Mouse (Mus musculus) midbrain, postnatal 0 days (tissue): ENCODE measurements at regions not wholly inside any gene's neighbourhood (a gene's known extent, or its start where the extent isn't known, plus 50 kb on each side); places are given as distances from the start of the nearest gene placed in this dataset.

ENCODE experiments used
- ATAC-seq: fragments of 200-750 bp; cut with Nextera tagmentation; 2 replicates; pipeline ENCODE4 v1.8.0; 2017; ENCODE audit warnings: moderate number of reproducible peaks, mild to moderate bottlenecking, moderate TSS enrichment, moderate library complexity; ENCODE audit not compliant: low FRiP score
- DNase-seq: peaks from one replicate; pipeline ENCODE4 v3.0.0-alpha.2; 2015; ENCODE audit warnings: low spot score
- H3K27ac ChIP-seq: fragments of 300-500 bp; sonication (generic); 2 replicates; pipeline ENCODE4 v1.5.1; 2014; ENCODE audit warnings: low read depth, mild to moderate bottlenecking, low read length, mixed read lengths
- H3K27me3 ChIP-seq: fragments of 300-500 bp; sonication (generic); 2 replicates; pipeline ENCODE4 v1.6.1; 2014; ENCODE audit warnings: low read length, control low read depth, mixed read lengths; ENCODE audit not compliant: insufficient read depth
- H3K36me3 ChIP-seq: fragments of 300-500 bp; sonication (generic); 2 replicates; pipeline ENCODE4 v1.6.1; 2014; ENCODE audit warnings: low read length, control low read depth, mixed read lengths; ENCODE audit not compliant: insufficient read depth
- H3K4me1 ChIP-seq: fragments of 300-500 bp; sonication (generic); 2 replicates; pipeline ENCODE4 v1.6.1; 2014; ENCODE audit warnings: mild to moderate bottlenecking, control low read depth, antibody characterized with exemption, low read length, mixed read lengths; ENCODE audit not compliant: insufficient read depth
- H3K4me2 ChIP-seq: fragments of 300-500 bp; sonication (generic); 2 replicates; pipeline ENCODE4 v1.6.1; 2014; ENCODE audit warnings: low read depth, mild to moderate bottlenecking, low read length, mixed read lengths; ENCODE audit not compliant: poor library complexity, severe bottlenecking
- H3K4me3 ChIP-seq: fragments of 300-500 bp; sonication (generic); 2 replicates; pipeline ENCODE4 v1.5.1; 2014; ENCODE audit warnings: low read depth, mild to moderate bottlenecking, low read length, moderate library complexity
- H3K9ac ChIP-seq: fragments of 300-500 bp; sonication (generic); replicated peaks from 2 replicates; pipeline ENCODE4 v1.6.1; 2014; ENCODE audit warnings: mild to moderate bottlenecking, low read length, moderate library complexity, mixed read lengths; ENCODE audit not compliant: poor library complexity, severe bottlenecking
- H3K9me3 ChIP-seq: fragments of 300-500 bp; sonication (generic); 2 replicates; pipeline ENCODE4 v1.6.1; 2016; ENCODE audit warnings: low read length, control low read depth
- CTCF ChIP-seq: IDR thresholded peaks from 2 replicates; pipeline ENCODE4 v1.5.1; 2016; ENCODE audit warnings: antibody characterized with exemption, mild to moderate bottlenecking
- WGBS: fragments of 180-500 bp; shearing (Covaris S2); extraction: QIAGEN DNeasy Blood & Tissue Kit; methylation state at CpG from one replicate; pipeline ENCODE4 v1.1.7; 2014; 5-methylcytosine and 5-hydroxymethylcytosine counted together

DNA sequence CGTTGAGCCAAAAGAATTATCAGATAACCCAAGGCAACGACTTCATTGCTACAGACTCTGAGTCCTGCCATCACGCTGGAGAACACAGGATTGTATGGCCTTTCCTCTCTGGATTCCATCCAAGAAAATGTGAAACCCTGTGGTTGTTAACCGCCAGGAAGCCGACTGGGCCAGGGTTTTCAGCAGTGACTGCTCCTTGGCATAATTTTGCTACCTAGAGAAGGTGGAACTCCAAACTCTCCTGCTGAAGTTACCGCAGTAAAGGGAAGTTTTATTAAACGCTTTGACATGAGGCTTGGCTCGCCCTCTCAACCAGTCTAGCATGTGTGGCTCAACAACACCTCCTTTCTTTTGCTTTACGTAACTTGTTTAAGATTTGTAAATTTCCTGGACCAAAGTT lies 116.9 kb downstream of the Wif1 start:
- ATAC-seq = no peak
- no peak for TF ChIP-seq CTCF
- no peaks in the 10 kb centered on the region for H3K36me3 ChIP-seq
- H3K9me3 ChIP-seq = no peaks in the 10 kb centered on the region
- DNase-seq = no peak
- H3K4me3 ChIP-seq = no peak overlapping the region
- no peak overlapping the region for H3K4me2 ChIP-seq
- no peaks in the 10 kb centered on the region for H3K27me3 ChIP-seq
- no peak overlapping the region for H3K9ac ChIP-seq
- no peaks in the 10 kb centered on the region for H3K4me1 ChIP-seq
- H3K27ac ChIP-seq = no peak overlapping the region
- 81% methylated on average over 9 of the region's 9 CpGs for WGBS

DNA sequence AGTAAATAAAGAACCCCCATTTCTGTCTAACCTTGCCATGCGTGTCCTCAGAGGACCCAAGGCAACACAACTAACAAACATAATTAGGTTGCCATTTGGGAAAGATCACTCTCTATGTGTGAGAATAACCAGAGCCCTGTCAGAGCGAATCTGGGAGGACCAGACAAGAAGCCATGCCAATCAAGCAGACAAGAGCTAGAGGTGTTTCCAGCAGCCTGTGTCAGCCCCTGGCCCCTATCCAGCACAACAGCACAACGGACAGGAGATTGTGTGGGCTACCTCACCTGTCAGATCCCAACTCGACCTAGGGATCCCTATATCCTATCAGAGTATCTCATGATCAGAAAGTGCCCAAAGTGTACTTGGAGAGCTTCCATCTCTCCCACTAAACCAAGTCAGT lies 119.9 kb downstream of the Wif1 start:
- Histone ChIP-seq H3K9me3 (no peaks in the 10 kb centered on the region), H3K4me2 (no peak overlapping the region), H3K4me1 (no peaks in the 10 kb centered on the region), H3K9ac (no peak overlapping the region), H3K36me3 (no peaks in the 10 kb centered on the region), H3K27ac (no peak overlapping the region), H3K27me3 (no peaks in the 10 kb centered on the region), H3K4me3 (no peak overlapping the region)
- ATAC-seq (no peak), DNase-seq (no peak)
- 76% methylated on average over 4 of the region's 4 CpGs for WGBS
- TF ChIP-seq CTCF = no peak

DNA sequence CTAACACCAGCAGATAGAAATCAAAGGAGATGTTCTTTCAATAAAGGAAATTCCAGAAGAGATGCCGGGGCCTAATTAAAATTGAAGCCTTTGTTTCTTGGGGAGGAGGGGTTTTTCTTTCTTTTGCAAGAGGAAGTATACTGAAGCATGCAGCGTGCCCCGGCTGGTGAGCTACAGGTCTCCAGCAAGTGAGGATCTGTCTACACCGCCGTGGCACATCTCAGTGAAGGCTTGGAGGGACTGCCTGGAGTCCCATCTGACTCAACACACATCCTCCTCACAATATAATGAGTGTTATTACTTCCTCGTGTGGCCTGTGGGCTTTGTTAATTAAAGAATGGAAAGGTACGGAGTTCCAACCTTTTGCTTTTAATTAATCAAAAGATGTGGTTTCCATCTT lies 126.7 kb downstream of the Wif1 start:
- H3K4me1 ChIP-seq = no peaks in the 10 kb centered on the region
- DNase-seq = no peak
- no peak overlapping the region for H3K4me2 ChIP-seq
- H3K36me3 ChIP-seq = no peaks in the 10 kb centered on the region
- no peak overlapping the region for H3K4me3 ChIP-seq
- WGBS = 39% methylated on average over 7 of the region's 7 CpGs
- no peak overlapping the region for H3K9ac ChIP-seq
- H3K9me3 ChIP-seq = 0 out of 2 replicates have a peak, but pooled peaks cover 3% of the 10 kb centered on the region
- no peak for ATAC-seq
- TF ChIP-seq CTCF = no peak
- no peaks in the 10 kb centered on the region for H3K27me3 ChIP-seq
- no peak overlapping the region for H3K27ac ChIP-seq

DNA sequence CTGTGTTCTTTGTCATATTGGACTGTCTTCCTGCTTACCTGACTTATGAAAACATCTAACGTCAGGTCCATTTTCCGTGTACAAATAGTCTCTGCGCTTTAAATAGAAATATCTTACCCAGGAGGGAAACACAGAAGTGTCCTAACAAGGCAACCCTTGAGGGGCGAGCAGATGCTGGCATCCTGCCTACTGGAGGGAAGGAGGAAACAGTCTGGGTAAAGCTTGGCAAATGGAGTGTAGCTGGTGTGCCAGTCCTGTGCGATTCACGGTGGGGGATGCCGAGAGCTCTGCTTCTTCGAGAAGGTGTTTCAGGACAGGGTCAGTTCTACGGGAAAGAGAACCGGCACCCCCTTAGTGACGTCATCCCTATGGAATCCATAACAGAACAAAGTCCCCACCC lies 127.4 kb downstream of the Wif1 start:
- Histone ChIP-seq H3K27me3 (no peaks in the 10 kb centered on the region), H3K4me3 (no peak overlapping the region), H3K9me3 (0 out of 2 replicates have a peak, but pooled peaks cover 3% of the 10 kb centered on the region), H3K4me1 (no peaks in the 10 kb centered on the region), H3K27ac (no peak overlapping the region), H3K4me2 (no peak overlapping the region), H3K9ac (no peak overlapping the region), H3K36me3 (no peaks in the 10 kb centered on the region)
- DNase-seq = peak; percentile 61
- no peak for TF ChIP-seq CTCF
- no peak for ATAC-seq
- 75% methylated on average over 11 of the region's 11 CpGs for WGBS

DNA sequence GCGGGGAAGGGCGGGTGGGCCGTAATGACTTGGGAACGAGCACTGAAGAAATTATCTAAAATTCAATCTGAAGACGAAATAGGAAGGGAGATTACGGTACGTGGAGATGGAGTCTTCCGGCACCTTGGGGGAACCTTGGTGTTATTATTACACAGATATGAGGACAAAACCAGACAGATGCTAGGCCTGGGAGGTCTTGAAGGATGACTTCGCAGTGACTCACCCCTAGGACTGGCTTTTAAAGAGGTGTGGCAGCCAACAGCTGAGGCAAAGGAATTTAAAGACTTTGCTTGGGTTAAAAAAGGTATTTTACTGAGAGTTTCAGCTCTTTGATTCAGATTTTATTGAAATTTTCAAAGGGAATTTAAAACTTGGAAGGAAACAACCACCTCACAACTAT lies 140.3 kb downstream of the Wif1 start:
- no peaks in the 10 kb centered on the region for H3K27me3 ChIP-seq
- WGBS = 91% methylated on average over 9 of the region's 9 CpGs
- no peak overlapping the region for H3K9ac ChIP-seq
- H3K4me3 ChIP-seq = no peak overlapping the region
- H3K4me1 ChIP-seq = no peaks in the 10 kb centered on the region
- H3K9me3 ChIP-seq = no peaks in the 10 kb centered on the region
- no peak for TF ChIP-seq CTCF
- DNase-seq (no peak), ATAC-seq (no peak)
- H3K36me3 ChIP-seq = no peaks in the 10 kb centered on the region
- H3K4me2 ChIP-seq = no peak overlapping the region
- H3K27ac ChIP-seq = no peak overlapping the region

DNA sequence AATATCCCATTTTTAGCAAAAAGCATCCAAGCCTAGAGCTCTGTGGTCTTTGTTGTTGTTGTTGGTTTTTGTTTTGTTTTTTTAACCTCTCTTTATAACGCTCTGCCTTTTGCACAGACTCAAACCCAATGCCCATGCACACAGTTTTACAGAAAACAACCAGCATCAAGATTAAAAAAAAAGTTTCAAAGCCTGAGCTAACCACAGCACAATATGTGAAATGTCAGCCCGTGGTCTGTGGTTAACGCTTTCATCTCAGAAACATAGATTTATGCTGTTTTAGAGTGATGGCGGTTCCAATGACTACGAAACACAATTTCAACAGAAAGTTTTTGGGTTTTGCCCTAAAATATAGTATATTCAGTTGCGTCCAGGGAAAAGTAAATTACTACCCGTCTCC lies 155.4 kb downstream of the Wif1 start:
- Histone ChIP-seq H3K27me3 (no peaks in the 10 kb centered on the region), H3K36me3 (no peaks in the 10 kb centered on the region), H3K4me3 (no peak overlapping the region), H3K9ac (no peak overlapping the region), H3K9me3 (no peaks in the 10 kb centered on the region), H3K27ac (no peak overlapping the region), H3K4me1 (no peaks in the 10 kb centered on the region), H3K4me2 (no peak overlapping the region)
- WGBS = 94% methylated on average over 7 of the region's 7 CpGs
- DNase-seq (no peak), ATAC-seq (no peak)
- TF ChIP-seq CTCF = no peak
